Mouse (Mus musculus) heart, embryonic 13.5 days (tissue): ENCODE results near the gene Pex12. TPM values are rescaled to one million over a fixed set of nuclear protein-coding genes. Genes with fewer than 3 reads are reported as not detected.
"Not testable (repeated sequence)": the region's sequence is repeated elsewhere in the genome, so short reads cannot be mapped to it uniquely, and the experiment has no call there.

Experiments used
- ATAC-seq: fragments of 200-750 bp; cut with Nextera tagmentation; 2 replicates; pipeline ENCODE4 v1.8.0; 2017; ENCODE audit warnings: moderate TSS enrichment; ENCODE audit not compliant: insufficient number of reproducible peaks, low FRiP score, low TSS enrichment; ENCODE audit errors: extremely low read depth
- H3K27ac ChIP-seq: fragments of 300-500 bp; sonication (generic); replicated peaks from 2 replicates; pipeline ENCODE4 v1.5.1; 2015; ENCODE audit warnings: moderate library complexity, mild to moderate bottlenecking, inconsistent platforms
- H3K27me3 ChIP-seq: fragments of 300-500 bp; sonication (generic); replicated peaks from 2 replicates; pipeline ENCODE4 v1.6.1; 2015; ENCODE audit warnings: mild to moderate bottlenecking, inconsistent platforms
- H3K36me3 ChIP-seq: fragments of 300-500 bp; sonication (generic); 2 replicates; pipeline ENCODE4 v1.6.1; 2015; ENCODE audit warnings: mild to moderate bottlenecking, inconsistent platforms
- H3K4me1 ChIP-seq: fragments of 300-500 bp; sonication (generic); 2 replicates; pipeline ENCODE4 v1.6.1; 2015; ENCODE audit warnings: inconsistent platforms
- H3K4me2 ChIP-seq: fragments of 300-500 bp; sonication (generic); 2 replicates; pipeline ENCODE4 v1.6.1; 2015; ENCODE audit warnings: inconsistent platforms, mild to moderate bottlenecking, moderate library complexity
- H3K4me3 ChIP-seq: fragments of 300-500 bp; sonication (generic); 2 replicates; pipeline ENCODE4 v1.5.1; 2015; ENCODE audit warnings: moderate library complexity, mild to moderate bottlenecking, inconsistent platforms
- H3K9ac ChIP-seq: fragments of 300-500 bp; sonication (generic); 2 replicates; pipeline ENCODE4 v1.6.1; 2015; ENCODE audit warnings: inconsistent platforms, mild to moderate bottlenecking, moderate library complexity
- H3K9me3 ChIP-seq: fragments of 300-500 bp; sonication (generic); 2 replicates; pipeline ENCODE4 v1.6.1; 2016; ENCODE audit warnings: inconsistent platforms
- WGBS: fragments of 180-500 bp; shearing (Covaris S2); methylation state at CpG from one replicate; pipeline ENCODE4 v1.1.7; 2015; ENCODE audit warnings: mixed read lengths; 5-methylcytosine and 5-hydroxymethylcytosine counted together
- polyA plus RNA-seq: library from polyadenylated mRNA; unstranded; fragments of >200 nt; fragmentation: Nextera tagmentation; extraction: Ambion mirVana; gene quantifications from 2 replicates; pipeline ENCODE4 v1.2.1, GENCODE M21; 2015

The Pex12 gene
- polyA plus RNA-seq, result 8.5 and 8.6 TPM in 2 replicates

GRCm38 (mm10) chr11:83302526-83303251, at the start of gene Pex12:
TSS of gene Pex12 (minus strand) at chr11:83302586.
- H3K36me3 ChIP-seq, result peaks cover 2% of the 10 kb centered on the region; the same call in 1 of the 2 replicates
- peak within 1 kb of the TSS; percentile 91 for H3K4me3 ChIP-seq
- H3K4me1 ChIP-seq, result peaks cover 40% of the 10 kb centered on the region
- no peaks in the 10 kb centered on the region for H3K27me3 ChIP-seq
- H3K9me3 ChIP-seq, result no peaks in the 10 kb centered on the region
- peak within 1 kb of the TSS; percentile 74 for H3K4me2 ChIP-seq
- peak; percentile 76 for ATAC-seq
- WGBS, result under 1% methylated on average over 51 of the region's 51 CpGs
- peak within 1 kb of the TSS; percentile 97 for H3K27ac ChIP-seq
- peak within 1 kb of the TSS; percentile 92 for H3K9ac ChIP-seq

GRCm38 (mm10) chr11:83341716-83342245, 39.4 kb upstream of the Pex12 start:
- no peaks in the 10 kb centered on the region for H3K27me3 ChIP-seq
- WGBS, result 89% methylated on average over 3 of the region's 3 CpGs
- no peak overlapping the region for H3K4me2 ChIP-seq
- no peak overlapping the region for H3K9ac ChIP-seq
- H3K36me3 ChIP-seq, result peaks cover 93% of the 10 kb centered on the region
- H3K4me3 ChIP-seq, result no peak overlapping the region
- no peaks in the 10 kb centered on the region for H3K4me1 ChIP-seq
- ATAC-seq, result no peak
- H3K9me3 ChIP-seq, result no peaks in the 10 kb centered on the region
- no peak overlapping the region for H3K27ac ChIP-seq

DNA sequence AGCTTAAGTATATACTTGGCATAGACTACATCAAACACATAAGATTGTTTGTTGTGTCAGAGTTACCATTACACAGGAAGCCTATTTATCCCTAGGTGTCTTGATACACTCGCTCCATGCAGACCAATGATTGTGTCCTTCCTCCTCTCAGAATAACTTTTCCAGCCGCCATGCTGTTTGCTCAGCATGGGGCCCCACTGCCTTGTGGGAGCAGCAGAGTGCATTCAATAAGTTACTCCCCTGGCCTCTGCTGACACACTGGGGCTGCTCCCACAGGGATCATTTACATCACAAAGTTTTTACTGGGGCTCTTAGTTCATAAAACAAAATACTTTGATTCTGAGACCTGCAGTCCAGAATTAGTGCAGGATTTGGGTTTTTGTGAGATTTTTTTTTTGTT, 37.3 kb upstream of the Pex12 start:
- Histone ChIP-seq H3K27me3 (no peaks in the 10 kb centered on the region), H3K36me3 (peaks cover 95% of the 10 kb centered on the region), H3K4me2 (no peak overlapping the region), H3K27ac (no peak overlapping the region), H3K4me1 (no peaks in the 10 kb centered on the region), H3K9me3 (no peaks in the 10 kb centered on the region), H3K4me3 (no peak overlapping the region), H3K9ac (no peak overlapping the region)
- 73% methylated on average over 2 of the region's 2 CpGs for WGBS
- ATAC-seq, result no peak

DNA sequence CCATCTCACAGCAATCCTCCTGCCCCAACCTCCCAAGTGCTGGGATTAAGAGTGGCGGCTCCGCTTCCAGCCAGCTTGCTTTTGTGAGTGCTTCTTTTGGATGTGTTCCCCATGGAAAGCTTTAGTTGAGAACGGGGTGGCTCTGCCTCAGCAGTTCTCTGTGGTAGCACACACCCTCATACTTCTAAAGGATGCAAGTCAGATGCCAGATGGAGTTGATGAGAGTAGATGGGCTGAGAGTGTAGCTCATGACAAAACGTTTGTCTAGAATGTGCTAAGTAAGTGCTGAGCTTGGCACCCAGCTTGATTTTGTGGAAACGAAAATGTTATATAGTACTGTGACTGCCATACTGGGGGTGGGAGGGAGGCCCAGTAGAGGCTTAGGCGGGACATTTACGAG, 33.4 kb upstream of the Pex12 start:
- 86% methylated on average over 7 of the region's 7 CpGs for WGBS
- Histone ChIP-seq H3K9me3 (no peaks in the 10 kb centered on the region), H3K4me1 (no peaks in the 10 kb centered on the region), H3K36me3 (peaks cover 91% of the 10 kb centered on the region), H3K27me3 (no peaks in the 10 kb centered on the region), H3K9ac (no peak overlapping the region), H3K4me2 (no peak overlapping the region), H3K4me3 (no peak overlapping the region), H3K27ac (no peak overlapping the region)
- no peak for ATAC-seq

GRCm38 (mm10) chr11:83327427-83327826, 25.0 kb upstream of the Pex12 start:
- ATAC-seq, result no peak
- Histone ChIP-seq H3K9me3 (no peaks in the 10 kb centered on the region), H3K27ac (no peak overlapping the region), H3K36me3 (peaks cover 86% of the 10 kb centered on the region), H3K9ac (no peak overlapping the region), H3K4me1 (no peaks in the 10 kb centered on the region), H3K27me3 (no peaks in the 10 kb centered on the region), H3K4me2 (no peak overlapping the region), H3K4me3 (no peak overlapping the region)
- 59% methylated on average over 3 of the region's 3 CpGs for WGBS

DNA sequence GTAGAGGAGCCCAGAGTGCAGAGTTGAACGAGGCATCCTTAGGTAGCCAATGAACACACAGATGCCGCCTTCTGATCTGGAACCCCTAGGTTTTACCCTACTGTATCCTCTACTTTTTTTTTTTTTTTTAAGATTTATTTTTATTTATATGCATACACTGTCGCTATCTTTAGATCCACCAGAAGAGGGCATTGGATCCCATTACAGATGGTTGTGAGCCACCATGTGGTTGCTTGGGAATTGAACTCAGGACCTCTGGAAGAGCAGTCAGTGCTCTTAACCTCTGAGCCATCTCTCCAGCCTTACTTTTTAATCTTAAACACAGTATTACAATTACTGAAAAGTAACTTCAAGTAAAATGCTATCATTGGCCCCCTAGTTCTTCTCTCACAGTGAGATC, 24.3 kb upstream of the Pex12 start:
- H3K36me3 ChIP-seq, result peaks cover 88% of the 10 kb centered on the region
- H3K27ac ChIP-seq, H3K4me1 ChIP-seq, H3K9ac ChIP-seq, H3K27me3 ChIP-seq, H3K9me3 ChIP-seq, ATAC-seq, H3K4me3 ChIP-seq, H3K4me2 ChIP-seq: not testable (repeated sequence)
- WGBS, result 85% methylated on average over 3 of the region's 3 CpGs

DNA sequence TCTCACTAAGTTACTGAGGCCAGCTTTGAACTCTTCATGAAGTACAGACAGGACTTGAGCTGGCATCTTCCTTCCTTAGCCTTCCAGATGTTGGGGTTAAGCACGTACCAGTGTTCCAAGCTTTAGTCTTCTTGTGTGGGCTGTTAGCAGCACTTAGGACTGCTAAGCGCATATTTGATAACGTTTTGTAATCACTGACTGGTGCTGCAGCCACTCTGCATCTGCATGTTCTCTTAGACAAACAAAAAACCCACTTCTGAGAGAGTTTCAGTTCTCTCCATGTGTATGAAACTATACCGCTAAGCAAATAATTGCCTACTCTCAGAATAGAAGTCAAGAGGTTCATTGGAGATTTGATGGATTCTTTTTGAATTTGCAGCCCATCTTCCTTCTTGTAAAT, 16.7 kb upstream of the Pex12 start:
- Histone ChIP-seq H3K4me3 (no peak overlapping the region), H3K36me3 (peaks cover 86% of the 10 kb centered on the region), H3K27ac (no peak overlapping the region), H3K27me3 (no peaks in the 10 kb centered on the region), H3K4me2 (no peak overlapping the region), H3K4me1 (no peaks in the 10 kb centered on the region), H3K9ac (no peak overlapping the region), H3K9me3 (no peaks in the 10 kb centered on the region)
- no peak for ATAC-seq
- 76% methylated on average over 4 of the region's 4 CpGs for WGBS

GRCm38 (mm10) chr11:83312471-83312870, 10.1 kb upstream of the Pex12 start:
- Histone ChIP-seq H3K27ac (no peak overlapping the region), H3K4me2 (no peak overlapping the region), H3K36me3 (peaks cover 67% of the 10 kb centered on the region), H3K9ac (no peak overlapping the region), H3K9me3 (no peaks in the 10 kb centered on the region), H3K4me3 (no peak overlapping the region), H3K4me1 (no peaks in the 10 kb centered on the region), H3K27me3 (no peaks in the 10 kb centered on the region)
- 87% methylated on average over 5 of the region's 5 CpGs for WGBS
- ATAC-seq, result no peak

- 80% methylated on average over 4 of the region's 4 CpGs for WGBS
- no peaks in the 10 kb centered on the region for H3K27me3 ChIP-seq
Observed at GRCm38 (mm10) chr11:83306700-83307253, 4.4 kb upstream of the Pex12 start.

DNA sequence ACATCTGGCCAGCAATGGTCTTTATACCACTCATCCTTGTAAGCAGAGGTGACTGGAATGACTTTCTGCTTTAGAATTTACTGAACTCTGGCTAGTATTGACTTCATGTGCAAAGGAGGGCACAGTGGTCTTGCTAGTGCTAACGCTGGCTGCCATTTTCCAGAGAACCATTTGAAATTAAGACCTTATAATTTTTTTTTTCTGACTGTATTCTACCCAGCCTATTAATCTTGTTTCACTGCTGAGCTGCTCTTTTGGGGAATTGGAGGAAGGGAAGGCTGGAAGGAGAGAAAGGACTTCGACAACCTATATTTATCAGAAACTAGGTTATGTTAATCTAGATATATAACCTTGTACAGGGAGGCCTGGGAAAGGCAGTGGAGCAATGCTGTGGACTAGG, 2.1 kb upstream of the Pex12 start:
- 95% methylated on average over 2 of the region's 2 CpGs for WGBS
- Histone ChIP-seq H3K36me3 (peaks cover 18% of the 10 kb centered on the region), H3K4me1 (peaks cover 33% of the 10 kb centered on the region), H3K9me3 (no peaks in the 10 kb centered on the region), H3K4me2 (peak overlapping the region; percentile 74), H3K4me3 (peak overlapping the region; percentile 91), H3K27ac (no peak overlapping the region), H3K27me3 (no peaks in the 10 kb centered on the region), H3K9ac (peak overlapping the region; percentile 92)
- ATAC-seq, result no peak

More at GRCm38 (mm10) chr11:83306700-83307253, 4.4 kb upstream of the Pex12 start:
- peaks cover 28% of the 10 kb centered on the region for H3K36me3 ChIP-seq
- H3K4me3 ChIP-seq, result no peak overlapping the region
- no peaks in the 10 kb centered on the region for H3K9me3 ChIP-seq
- H3K4me1 ChIP-seq, result peaks cover 27% of the 10 kb centered on the region
- H3K4me2 ChIP-seq, result no peak overlapping the region
- no peak overlapping the region for H3K27ac ChIP-seq
- ATAC-seq, result no peak
- no peak overlapping the region for H3K9ac ChIP-seq

GRCm38 (mm10) chr11:83303751-83304150, 1.4 kb upstream of the Pex12 start:
- no peak for ATAC-seq
- Histone ChIP-seq H3K9ac (peak overlapping the region; percentile 92), H3K4me2 (peak overlapping the region; percentile 74), H3K4me3 (peak overlapping the region; percentile 91), H3K27ac (peak overlapping the region; percentile 97; the same call in 1 of the 2 replicates), H3K9me3 (no peaks in the 10 kb centered on the region), H3K36me3 (peaks cover 11% of the 10 kb centered on the region), H3K4me1 (peaks cover 33% of the 10 kb centered on the region), H3K27me3 (no peaks in the 10 kb centered on the region)
- WGBS, result 38% methylated on average over 5 of the region's 5 CpGs
